Mouse (Mus musculus) testis, adult 2 months (tissue): ENCODE results near the gene Ift88.

Experiments used
- CTCF ChIP-seq: fragments of 200-500 bp; IDR thresholded peaks from 2 replicates; pipeline ENCODE4 v1.5.1; 2012; ENCODE audit warnings: low read depth, mild to moderate bottlenecking, inconsistent platforms, low read length, moderate library complexity; ENCODE audit not compliant: control insufficient read depth, insufficient read depth, insufficient replicate concordance
- POLR2A ChIP-seq: fragments of 200-500 bp; IDR thresholded peaks from 2 replicates; pipeline ENCODE4 v1.6.1; 2012; ENCODE audit warnings: low read depth, mild to moderate bottlenecking, inconsistent platforms, low read length, moderate library complexity; ENCODE audit not compliant: control insufficient read depth

DNA sequence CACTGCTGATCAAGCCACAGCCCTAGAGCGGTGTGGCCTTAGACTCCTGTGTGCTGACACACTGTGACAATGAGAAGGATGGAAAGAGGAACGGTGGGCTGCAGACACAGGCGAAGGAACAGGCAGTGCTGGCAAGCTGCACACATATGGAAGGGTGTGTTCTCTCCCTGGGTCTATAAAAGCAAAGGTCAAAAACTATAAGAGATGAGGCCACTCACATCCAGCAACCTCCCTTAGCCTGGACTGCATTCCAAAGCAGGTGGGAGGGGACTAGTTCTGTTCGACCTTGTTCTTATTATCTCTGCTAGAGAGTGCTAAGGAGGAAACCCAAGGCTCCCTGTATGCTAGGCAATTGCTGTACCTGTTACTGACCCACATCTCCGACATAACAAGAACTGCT is 31.6 kb upstream of the Ift88 start:
- no peak for TF ChIP-seq POLR2A
- no peak for TF ChIP-seq CTCF
